12 mouse cellular contexts compared by ENCODE assay signal in the genomic region with DNA sequence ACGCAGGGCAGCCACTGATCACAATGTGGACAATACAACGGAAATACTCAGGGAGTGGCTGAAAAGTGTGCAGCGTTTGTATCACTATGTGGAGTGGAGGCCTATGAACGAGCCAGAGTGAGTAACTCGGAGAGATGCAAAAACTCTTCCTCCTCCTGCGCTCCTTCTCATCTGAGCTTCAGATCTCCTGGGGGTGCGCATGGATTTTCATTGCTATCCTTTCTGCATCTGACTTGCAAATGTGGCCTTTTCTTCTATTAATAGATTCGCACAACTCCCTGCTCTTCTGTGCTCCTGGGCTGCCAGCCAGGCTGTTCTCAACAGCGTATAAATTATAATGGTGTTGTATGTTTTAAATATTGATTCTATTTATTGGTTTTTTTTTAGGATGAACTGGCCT.
DNase-seq lines count a peak whose midpoint lies in the region; ATAC-seq and TF ChIP-seq lines count a peak whose summit lies in the region.
"Had no signal": no experiment of that assay in that cellular context is flagged by ENCODE, and none has a peak within 500 bp of the region (broad histone marks: within the 10 kb centered on the region; RNA-seq: fewer than 3 reads in every experiment).

No protein-coding gene starts in this region.

- no peak for TF ChIP-seq CTCF in heart, postnatal 0 days (IDR thresholded peaks at IDR 0.05; ENCODE audit: low read depth)

- H3K27ac ChIP-seq in heart, postnatal 0 days (ENCODE audit: low read depth), result no peak overlapping the region
- peak overlapping the region; percentile 13; the same call in 1 of the 2 replicates for H3K27ac ChIP-seq in embryonic facial prominence, embryonic 15.5 days (replicated peaks)
- H3K27ac ChIP-seq: embryonic facial prominence, embryonic 13.5 days; liver, embryonic 14.5 days had no signal

- DNase-seq in cerebellum, postnatal 10 days, result peak; percentile 21 to 46
- no peak for DNase-seq in cerebellum, adult 8-10 months
- no peak for DNase-seq in heart, postnatal 0 days (ENCODE audit: low spot score)
- DNase-seq in heart, postnatal 14 days, result no peak
- DNase-seq in left cerebral cortex, postnatal 25 days (ENCODE audit: low spot score in 2 of 2), result peak; percentile 24 to 60
- DNase-seq in embryo, embryonic 10.5 days (ENCODE audit: low spot score), result no peak
- DNase-seq: thymus, postnatal 25 days had no signal

- intact Hi-C loops in heart, postnatal 14 days (cut with DNase I), result loop anchor here (10.0 kb wide), 1 partner anchor 46 kb away; no protein-coding TSS in a partner anchor
- intact Hi-C loops in left cerebral cortex, postnatal 25 days (cut with DNase I), result no loop called here

- no peak overlapping the region for H3K9ac ChIP-seq in heart, postnatal 0 days (replicated peaks; ENCODE audit: low read depth, low read length)
- H3K9ac ChIP-seq in embryonic facial prominence, embryonic 15.5 days, result no peak overlapping the region
- H3K9ac ChIP-seq: embryonic facial prominence, embryonic 13.5 days; liver, embryonic 14.5 days; neural tube, embryonic 13.5 days had no signal

- peaks cover 5% of the 10 kb centered on the region; the same call in 1 of the 2 replicates for H3K4me1 ChIP-seq in heart, postnatal 0 days (ENCODE audit: control insufficient read depth, insufficient read depth)
- 0 out of 2 replicates have a peak, but pooled peaks cover 2% of the 10 kb centered on the region for H3K4me1 ChIP-seq in embryonic facial prominence, embryonic 15.5 days
- H3K4me1 ChIP-seq: embryonic facial prominence, embryonic 13.5 days had no signal

- peak overlapping the region; percentile 34; the same call in 1 of the 2 replicates for H3K4me2 ChIP-seq in heart, postnatal 0 days (ENCODE audit: low read depth, low read length)
- H3K4me2 ChIP-seq in embryonic facial prominence, embryonic 15.5 days (replicated peaks), result no peak overlapping the region
- H3K4me2 ChIP-seq: embryonic facial prominence, embryonic 13.5 days; neural tube, embryonic 13.5 days had no signal

- no peaks in the 10 kb centered on the region for H3K9me3 ChIP-seq in heart, postnatal 0 days (replicated peaks; ENCODE audit: control insufficient read depth, low read length)
- H3K9me3 ChIP-seq in embryonic facial prominence, embryonic 15.5 days (replicated peaks), result no peaks in the 10 kb centered on the region
- H3K9me3 ChIP-seq: embryonic facial prominence, embryonic 13.5 days; neural tube, embryonic 13.5 days had no signal

- 48% methylated on average over 9 of the region's 9 CpGs for WGBS in heart, postnatal 0 days
- WGBS in embryonic facial prominence, embryonic 15.5 days, result 57% methylated on average over 9 of the region's 9 CpGs

- H3K4me3 ChIP-seq in heart, postnatal 0 days (ENCODE audit: low read depth, low read length), result no peak overlapping the region
- no peak overlapping the region for H3K4me3 ChIP-seq in embryonic facial prominence, embryonic 15.5 days (replicated peaks)
- H3K4me3 ChIP-seq: embryonic facial prominence, embryonic 13.5 days; neural tube, embryonic 13.5 days had no signal

- H3K27me3 ChIP-seq in heart, postnatal 0 days (ENCODE audit: control insufficient read depth, insufficient read depth, low read length), result no peaks in the 10 kb centered on the region
- no peaks in the 10 kb centered on the region for H3K27me3 ChIP-seq in embryonic facial prominence, embryonic 15.5 days
- H3K27me3 ChIP-seq: embryonic facial prominence, embryonic 13.5 days; neural tube, embryonic 13.5 days had no signal

- no peak for TF ChIP-seq EP300 in heart, postnatal 0 days (IDR thresholded peaks at IDR 0.05; ENCODE audit: low read depth)

- no peaks in the 10 kb centered on the region for H3K36me3 ChIP-seq in heart, postnatal 0 days (replicated peaks; ENCODE audit: control insufficient read depth, insufficient read depth, low read length)
- H3K36me3 ChIP-seq in embryonic facial prominence, embryonic 15.5 days, result no peaks in the 10 kb centered on the region
- H3K36me3 ChIP-seq: embryonic facial prominence, embryonic 13.5 days; neural tube, embryonic 13.5 days had no signal

- no peak for ATAC-seq in heart, postnatal 0 days (ENCODE audit: insufficient read depth, low read depth)
- ATAC-seq in embryonic facial prominence, embryonic 15.5 days (ENCODE audit: insufficient number of reproducible peaks, low FRiP score, low TSS enrichment, low read depth), result no peak
- ATAC-seq in activated CD4-positive, CD25-positive, alpha-beta regulatory T cell, adult 4 months, result no peak

Comparison
In these comparisons a context has a peak if more than half of its experiments do, and no peak if none do; other contexts are left out.
1. DNase-seq: peak in cerebellum, postnatal 10 days (2 of 2) and left cerebral cortex, postnatal 25 days (2 of 2); none in cerebellum, adult 8-10 months (single experiment), heart, postnatal 0 days (single experiment), heart, postnatal 14 days (0 of 2) and embryo, embryonic 10.5 days (single experiment).